Mouse (Mus musculus) myocyte (in vitro differentiated cells): ENCODE data around the gene Crcp. TPM values are rescaled to one million over a fixed set of nuclear protein-coding genes. Genes with fewer than 3 reads are reported as not detected.
A peak's percentile ranks its signal among the peaks of the same experiment; 100 is the strongest.

Source experiments
- H3K27me3 ChIP-seq: one replicate; pipeline ENCODE4 v1.6.1; 2011; ENCODE audit not compliant: control insufficient read depth, insufficient read depth, insufficient read length
- H3K36me3 ChIP-seq: one replicate; pipeline ENCODE4 v1.6.1; 2011; ENCODE audit not compliant: control insufficient read depth, insufficient read depth
- H3K4me2 ChIP-seq: one replicate; pipeline ENCODE4 v1.6.1; 2011; ENCODE audit warnings: low read depth, control low read depth
- H3K4me3 ChIP-seq: one replicate; pipeline ENCODE4 v1.5.1; 2011; ENCODE audit warnings: mild to moderate bottlenecking, control low read depth, moderate library complexity
- H3K79me2 ChIP-seq: one replicate; pipeline ENCODE4 v1.6.1; 2011; ENCODE audit not compliant: control insufficient read depth, insufficient read depth
- H3ac ChIP-seq: one replicate; pipeline ENCODE4 v1.6.1; 2011; ENCODE audit not compliant: control insufficient read depth, insufficient read length
- CEBPB ChIP-seq: IDR thresholded peaks from 2 replicates; pipeline ENCODE4 v1.6.1; 2011; ENCODE audit warnings: mild to moderate bottlenecking, moderate library complexity; ENCODE audit not compliant: poor library complexity, insufficient read depth, severe bottlenecking
- E2F4 ChIP-seq: IDR thresholded peaks from one replicate; pipeline ENCODE4 v1.6.1; 2011; ENCODE audit warnings: mild to moderate bottlenecking, control low read depth, moderate library complexity; ENCODE audit not compliant: insufficient read depth
- MAX ChIP-seq: IDR thresholded peaks from one replicate; pipeline ENCODE4 v1.6.1; 2011; ENCODE audit warnings: low read depth, mild to moderate bottlenecking, control low read depth
- MYOD1 ChIP-seq, 3 experiments: IDR thresholded peaks; one replicate each; pipeline ENCODE4 v1.6.1; 2011; ENCODE audit warnings: control low read depth in 2 of 3, low read depth in 2 of 3, mild to moderate bottlenecking in 2 of 3, moderate library complexity in 1 of 3; ENCODE audit not compliant: insufficient read length in 2 of 3, control insufficient read depth in 1 of 3
- MYOG ChIP-seq, 3 experiments: IDR thresholded peaks; one replicate each; pipeline ENCODE4 v1.6.1; 2011; ENCODE audit warnings: control low read depth in 2 of 3, low read depth in 2 of 3, mild to moderate bottlenecking in 2 of 3; ENCODE audit not compliant: insufficient read length in 2 of 3, control insufficient read depth in 1 of 3, insufficient read depth in 1 of 3
- POLR2A ChIP-seq: IDR thresholded peaks from one replicate; pipeline ENCODE4 v1.6.1; 2011; ENCODE audit warnings: low read depth, mild to moderate bottlenecking, control low read depth, moderate library complexity; ENCODE audit not compliant: insufficient read length
- POLR2AphosphoS2 ChIP-seq: IDR thresholded peaks from one replicate; pipeline ENCODE4 v1.6.1; 2011; ENCODE audit warnings: low read depth, control low read depth; ENCODE audit not compliant: insufficient read length
- REST ChIP-seq: IDR thresholded peaks from one replicate; pipeline ENCODE4 v1.6.1; 2011; ENCODE audit warnings: mild to moderate bottlenecking, control low read depth, moderate library complexity; ENCODE audit not compliant: insufficient read depth, insufficient read length
- SRF ChIP-seq: IDR thresholded peaks from one replicate; pipeline ENCODE4 v1.6.1; 2011; ENCODE audit warnings: low read depth; ENCODE audit not compliant: control insufficient read depth, insufficient read length
- TCF12 ChIP-seq: IDR thresholded peaks from one replicate; pipeline ENCODE4 v1.6.1; 2011; ENCODE audit warnings: mild to moderate bottlenecking, control low read depth; ENCODE audit not compliant: poor library complexity, insufficient read depth, severe bottlenecking
- TCF3 ChIP-seq: IDR thresholded peaks from one replicate; pipeline ENCODE4 v1.6.1; 2011; ENCODE audit warnings: low read depth, control low read depth; ENCODE audit not compliant: insufficient read length
- USF1 ChIP-seq: IDR thresholded peaks from one replicate; pipeline ENCODE4 v1.6.1; 2011; ENCODE audit warnings: low read depth, mild to moderate bottlenecking, control low read depth, moderate library complexity
- polyA plus RNA-seq: library from polyadenylated mRNA; unstranded; fragments of >200 nt; fragmentation: generic; extraction: Trizol; gene quantifications from one replicate; pipeline ENCODE4 v1.2.1, GENCODE M21; 2012; ENCODE audit warnings: missing spikeins

The Crcp gene
- 30.8 TPM for polyA plus RNA-seq

- H3K27me3 ChIP-seq: no peaks in the 10 kb centered on the region
- TF ChIP-seq POLR2AphosphoS2: peak; percentile 84
- TF ChIP-seq POLR2A: peak; percentile 90
- no peak for TF ChIP-seq MYOG (IDR thresholded peaks at IDR 0.05; ENCODE audit: control insufficient read depth in 1 of 3, insufficient read depth in 1 of 3, insufficient read length in 2 of 3, low read depth in 2 of 3)
- H3K4me2 ChIP-seq: peak within 1 kb of the TSS; percentile 93
- peak within 1 kb of the TSS; percentile 69 for H3K4me3 ChIP-seq
- peaks cover 28% of the 10 kb centered on the region for H3K79me2 ChIP-seq
- no peaks in the 10 kb centered on the region for H3K36me3 ChIP-seq
- peak within 1 kb of the TSS; percentile 74 for H3ac ChIP-seq
Observed at GRCm38 (mm10) chr5:130029142-130029897, at the start of gene Crcp, which contains the start of gene Asl. Gene Crcp, plus strand, starts transcription at chr5:130029290. Gene Asl, minus strand, starts transcription at chr5:130029247.

- H3ac ChIP-seq: no peak overlapping the region
- no peaks in the 10 kb centered on the region for H3K27me3 ChIP-seq
- TF ChIP-seq CEBPB: no peak
- no peak for TF ChIP-seq E2F4
- TF ChIP-seq TCF3: no peak
- TF ChIP-seq MAX: no peak
- no peak for TF ChIP-seq POLR2A
- no peak for TF ChIP-seq POLR2AphosphoS2
- no peak for TF ChIP-seq TCF12
- no peak for TF ChIP-seq SRF
- no peak for TF ChIP-seq MYOG (IDR thresholded peaks at IDR 0.05; ENCODE audit: control insufficient read depth in 1 of 3, insufficient read depth in 1 of 3, insufficient read length in 2 of 3, low read depth in 2 of 3)
- no peak for TF ChIP-seq REST
- TF ChIP-seq MYOD1 (IDR thresholded peaks at IDR 0.05; ENCODE audit: control insufficient read depth in 1 of 3, insufficient read length in 2 of 3, low read depth in 2 of 3): no peak
- TF ChIP-seq USF1: no peak
- H3K4me2 ChIP-seq: no peak overlapping the region
- H3K36me3 ChIP-seq: peaks cover 13% of the 10 kb centered on the region
- H3K79me2 ChIP-seq: peaks cover 6% of the 10 kb centered on the region
- no peak overlapping the region for H3K4me3 ChIP-seq
Observed at GRCm38 (mm10) chr5:129980216-129980615, 48.9 kb upstream of the Crcp start.

DNA sequence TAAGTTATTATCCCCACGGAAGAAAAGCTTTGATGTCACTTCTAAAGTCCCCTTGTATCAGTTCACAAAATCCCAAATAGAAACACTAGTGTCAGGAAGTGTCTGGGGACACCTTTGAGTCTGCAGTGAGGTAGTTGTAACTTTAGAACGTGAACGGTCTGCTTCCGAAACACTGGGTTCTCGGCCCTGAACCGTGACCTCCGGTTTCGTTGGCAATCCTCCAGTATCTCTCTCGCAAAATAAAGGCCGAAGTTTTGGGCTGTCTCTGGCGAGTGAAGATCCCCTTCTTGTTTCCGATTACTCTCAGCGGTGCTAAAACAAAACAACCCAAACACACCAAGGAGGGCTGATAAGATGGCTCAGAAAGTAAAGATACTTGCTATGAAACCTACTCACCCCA lies 39.7 kb upstream of the Crcp start:
- no peak overlapping the region for H3K4me2 ChIP-seq
- no peak overlapping the region for H3ac ChIP-seq
- peaks cover 16% of the 10 kb centered on the region for H3K36me3 ChIP-seq
- TF ChIP-seq CEBPB (no peak), MYOD1 (IDR thresholded peaks at IDR 0.05; ENCODE audit: control insufficient read depth in 1 of 3, insufficient read length in 2 of 3, low read depth in 2 of 3) (no peak), E2F4 (no peak), TCF12 (no peak), MYOG (IDR thresholded peaks at IDR 0.05; ENCODE audit: control insufficient read depth in 1 of 3, insufficient read depth in 1 of 3, insufficient read length in 2 of 3, low read depth in 2 of 3) (no peak), TCF3 (no peak)
- no peak overlapping the region for H3K4me3 ChIP-seq
- no peaks in the 10 kb centered on the region for H3K27me3 ChIP-seq
- H3K79me2 ChIP-seq: no peaks in the 10 kb centered on the region

GRCm38 (mm10) chr5:129991898-129992297 lies 37.2 kb upstream of the Crcp start:
- Histone ChIP-seq H3ac (no peak overlapping the region), H3K79me2 (no peaks in the 10 kb centered on the region), H3K27me3 (no peaks in the 10 kb centered on the region), H3K4me3 (no peak overlapping the region), H3K36me3 (peaks cover 16% of the 10 kb centered on the region), H3K4me2 (no peak overlapping the region)
- TF ChIP-seq USF1 (no peak), E2F4 (no peak), REST (no peak)

GRCm38 (mm10) chr5:129993374-129993773 lies 35.7 kb upstream of the Crcp start:
- Histone ChIP-seq H3K36me3 (peaks cover 10% of the 10 kb centered on the region), H3K79me2 (no peaks in the 10 kb centered on the region), H3K4me3 (no peak overlapping the region), H3ac (no peak overlapping the region), H3K27me3 (no peaks in the 10 kb centered on the region), H3K4me2 (no peak overlapping the region)
- TF ChIP-seq TCF3 (no peak), MYOG (IDR thresholded peaks at IDR 0.05; ENCODE audit: control insufficient read depth in 1 of 3, insufficient read depth in 1 of 3, insufficient read length in 2 of 3, low read depth in 2 of 3) (no peak), MAX (no peak), CEBPB (no peak), POLR2AphosphoS2 (no peak)
